Mouse (Mus musculus): ENCODE data around the gene Srek1ip1. TPM values are rescaled to one million over a fixed set of nuclear protein-coding genes. Genes with fewer than 3 reads are reported as not detected.

Gene Srek1ip1
- total and polyA plus RNA-seq, 2 experiments from 2014 or later = 18.8 to 20.3 TPM

GRCm38 (mm10) chr13:104869907-104870306, 77.6 kb downstream of the Srek1ip1 start:
- Histone ChIP-seq H3K27ac (ENCODE audit: low read depth) (no peak overlapping the region), H3K36me3 (replicated peaks; ENCODE audit: control insufficient read depth, insufficient read depth, low read length) (no peaks in the 10 kb centered on the region), H3K27me3 (ENCODE audit: control insufficient read depth, insufficient read depth, low read length) (0 out of 2 replicates have a peak, but pooled peaks cover 4% of the 10 kb centered on the region), H3K4me1 (ENCODE audit: control insufficient read depth, insufficient read depth) (no peaks in the 10 kb centered on the region), H3K9ac (replicated peaks; ENCODE audit: low read depth, low read length) (no peak overlapping the region), H3K4me3 (ENCODE audit: low read depth, low read length) (no peak overlapping the region), H3K9me3 (replicated peaks; ENCODE audit: control insufficient read depth, low read length) (no peaks in the 10 kb centered on the region), H3K4me2 (ENCODE audit: low read depth, low read length) (no peak overlapping the region)
- ATAC-seq (ENCODE audit: insufficient read depth, low read depth) = no peak
- 90% methylated on average over 2 of the region's 2 CpGs for WGBS
- DNase-seq (ENCODE audit: low spot score) = no peak
- TF ChIP-seq EP300 (IDR thresholded peaks at IDR 0.05; ENCODE audit: low read depth) (no peak), CTCF (IDR thresholded peaks at IDR 0.05; ENCODE audit: low read depth) (no peak)

DNA sequence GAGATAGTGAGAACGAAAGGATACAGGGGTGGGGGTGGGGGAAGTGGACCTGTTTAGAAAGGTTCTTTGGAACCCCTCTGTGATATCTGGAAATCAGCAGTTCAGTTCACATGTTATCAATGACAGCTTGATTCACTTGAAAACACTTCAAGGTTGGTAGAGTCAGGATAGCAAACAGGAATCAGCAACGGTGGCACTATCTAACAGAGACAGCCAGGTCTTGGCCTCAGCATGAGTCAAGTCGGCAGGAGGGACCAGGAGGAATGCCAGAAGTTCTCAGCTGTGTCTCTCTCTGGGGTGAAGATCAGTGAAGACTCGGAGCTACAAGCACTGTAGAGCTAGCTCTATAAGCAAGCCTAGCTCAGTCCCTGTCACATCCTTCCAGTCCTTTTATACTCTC, 86.2 kb downstream of the Srek1ip1 start:
- ATAC-seq (ENCODE audit: insufficient read depth, low read depth) = no peak
- no peak overlapping the region for H3K4me2 ChIP-seq (ENCODE audit: low read depth, low read length)

DNA sequence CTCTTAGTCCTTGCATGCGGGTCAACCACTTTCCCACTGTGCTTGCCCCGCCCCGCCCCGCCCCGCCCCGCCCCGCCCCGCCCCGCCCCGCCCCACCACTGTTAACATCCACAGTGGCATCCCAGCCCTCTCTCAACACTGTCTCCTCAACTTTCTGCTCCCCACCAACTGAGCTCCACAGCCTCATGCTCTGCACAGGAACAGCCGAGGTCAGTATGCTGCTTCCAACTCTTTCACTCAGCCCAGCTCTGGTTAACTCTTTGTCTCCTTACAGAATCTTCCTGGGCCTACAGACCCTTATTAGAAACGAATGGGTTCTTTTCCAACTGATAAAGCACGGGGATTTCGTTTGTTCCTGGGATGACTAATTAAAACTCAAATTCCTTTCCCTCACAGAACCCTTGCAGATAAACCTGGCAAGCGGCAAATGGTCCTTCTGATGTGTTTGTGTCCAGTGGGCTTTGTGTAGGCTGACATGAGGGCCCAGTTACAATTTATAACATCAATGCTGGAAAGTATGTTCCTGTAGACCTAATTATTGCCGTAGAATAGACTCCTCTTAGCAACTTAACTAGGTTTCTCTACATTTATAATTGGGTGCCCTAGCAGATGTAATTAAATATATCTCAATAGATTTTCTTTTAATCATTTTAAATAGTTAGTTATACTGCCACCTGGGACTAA, 91.4 kb downstream of the Srek1ip1 start:
- no peaks in the 10 kb centered on the region for H3K4me1 ChIP-seq (ENCODE audit: control insufficient read depth, insufficient read depth)
- no peaks in the 10 kb centered on the region for H3K27me3 ChIP-seq (ENCODE audit: control insufficient read depth, insufficient read depth, low read length)
- H3K4me2 ChIP-seq (ENCODE audit: low read depth, low read length) = no peak overlapping the region
- no peaks in the 10 kb centered on the region for H3K36me3 ChIP-seq (replicated peaks; ENCODE audit: control insufficient read depth, insufficient read depth, low read length)
- DNase-seq (ENCODE audit: low spot score) = no peak
- no peak for ATAC-seq (ENCODE audit: insufficient read depth, low read depth)
- no peaks in the 10 kb centered on the region for H3K9me3 ChIP-seq (replicated peaks; ENCODE audit: control insufficient read depth, low read length)
- no peak overlapping the region for H3K4me3 ChIP-seq (ENCODE audit: low read depth, low read length)
- H3K9ac ChIP-seq (replicated peaks; ENCODE audit: low read depth, low read length) = no peak overlapping the region
- H3K27ac ChIP-seq (ENCODE audit: low read depth) = no peak overlapping the region
- 25% methylated on average over 16 of the region's 16 CpGs for WGBS
- TF ChIP-seq EP300 (IDR thresholded peaks at IDR 0.05; ENCODE audit: low read depth) (no peak), CTCF (IDR thresholded peaks at IDR 0.05; ENCODE audit: low read depth) (no peak)

More for the DNA sequence above, 86.2 kb downstream of the Srek1ip1 start:
- no peak for DNase-seq (ENCODE audit: low spot score)
- no peak for TF ChIP-seq CTCF (IDR thresholded peaks at IDR 0.05; ENCODE audit: low read depth)
- TF ChIP-seq EP300 (IDR thresholded peaks at IDR 0.05; ENCODE audit: low read depth) = no peak
- H3K9me3 ChIP-seq (replicated peaks; ENCODE audit: control insufficient read depth, low read length) = no peaks in the 10 kb centered on the region
- H3K4me3 ChIP-seq (ENCODE audit: low read depth, low read length) = no peak overlapping the region
- H3K27ac ChIP-seq (ENCODE audit: low read depth) = no peak overlapping the region
- H3K4me1 ChIP-seq (ENCODE audit: control insufficient read depth, insufficient read depth) = no peaks in the 10 kb centered on the region
- H3K36me3 ChIP-seq (replicated peaks; ENCODE audit: control insufficient read depth, insufficient read depth, low read length) = no peaks in the 10 kb centered on the region
- H3K9ac ChIP-seq (replicated peaks; ENCODE audit: low read depth, low read length) = no peak overlapping the region
- H3K27me3 ChIP-seq (ENCODE audit: control insufficient read depth, insufficient read depth, low read length) = no peaks in the 10 kb centered on the region
- WGBS = 37% methylated on average over 4 of the region's 4 CpGs

DNA sequence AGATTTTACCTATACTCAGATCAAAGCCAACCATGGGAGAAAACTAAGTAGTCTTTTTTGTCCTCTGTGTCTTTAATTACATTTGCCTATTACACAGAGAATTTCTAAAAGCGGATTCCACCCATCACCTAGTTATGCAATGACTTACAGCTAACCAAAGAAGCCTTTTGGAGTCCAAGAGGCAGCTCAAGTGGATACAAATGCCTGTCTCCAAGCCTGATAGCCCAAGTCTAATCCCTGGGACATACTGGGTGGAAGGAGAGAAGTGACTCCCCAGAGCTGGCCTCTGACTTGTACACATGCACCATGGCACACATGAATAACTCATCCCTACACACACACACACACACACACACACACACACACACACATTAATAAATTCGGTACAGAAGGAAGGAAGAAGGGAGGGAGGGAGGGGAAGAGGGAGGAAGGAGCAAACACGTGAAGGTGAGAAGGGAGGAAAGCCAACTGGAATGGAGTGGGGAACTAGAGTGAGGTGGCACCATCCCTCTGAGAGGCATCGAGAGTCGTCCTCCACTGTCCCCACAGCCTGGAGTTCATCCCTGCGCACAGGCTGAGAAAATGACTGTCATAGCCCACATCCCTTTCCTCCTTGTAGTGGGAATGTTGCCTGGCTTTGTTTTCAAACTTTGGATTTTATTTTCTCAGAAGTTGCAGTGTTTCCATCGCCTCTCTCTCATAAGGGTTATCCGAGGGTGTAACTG, 94.2 kb downstream of the Srek1ip1 start:
- 62% methylated on average over 8 of the region's 8 CpGs for WGBS
- DNase-seq (ENCODE audit: low spot score) (no peak), ATAC-seq (ENCODE audit: insufficient read depth, low read depth) (no peak)
- no peak overlapping the region for H3K4me3 ChIP-seq (ENCODE audit: low read depth, low read length)
- H3K9ac ChIP-seq (replicated peaks; ENCODE audit: low read depth, low read length) = no peak overlapping the region
- H3K36me3 ChIP-seq (replicated peaks; ENCODE audit: control insufficient read depth, insufficient read depth, low read length) = no peaks in the 10 kb centered on the region
- no peak overlapping the region for H3K4me2 ChIP-seq (ENCODE audit: low read depth, low read length)
- no peaks in the 10 kb centered on the region for H3K4me1 ChIP-seq (ENCODE audit: control insufficient read depth, insufficient read depth)
- H3K27me3 ChIP-seq (ENCODE audit: control insufficient read depth, insufficient read depth, low read length) = no peaks in the 10 kb centered on the region
- H3K27ac ChIP-seq (ENCODE audit: low read depth) = no peak overlapping the region
- TF ChIP-seq EP300 (IDR thresholded peaks at IDR 0.05; ENCODE audit: low read depth) = no peak
- TF ChIP-seq CTCF (IDR thresholded peaks at IDR 0.05; ENCODE audit: low read depth) = no peak
- no peaks in the 10 kb centered on the region for H3K9me3 ChIP-seq (replicated peaks; ENCODE audit: control insufficient read depth, low read length)

Other genes starting within 250 kb of the Srek1ip1 start
- 26.5 and 27.2 TPM in 2 replicates for gene Cwc27, start 24.7 kb downstream of the Srek1ip1 start, total RNA-seq (2014; rRNA removed; ENCODE audit: low replicate concordance)
- gene Cwc27, start 24.7 kb downstream of the Srek1ip1 start, polyA plus RNA-seq (2015; fragmentation: Nextera tagmentation; extraction: Ambion mirVana) = 19.3 and 21.4 TPM in 2 replicates
- gene Shisal2b, start 71.4 kb downstream of the Srek1ip1 start, total RNA-seq (2014; rRNA removed; ENCODE audit: low replicate concordance) = not detected in 2 replicates
- not detected in 2 replicates for gene Shisal2b, start 71.4 kb downstream of the Srek1ip1 start, polyA plus RNA-seq (2015; fragmentation: Nextera tagmentation; extraction: Ambion mirVana)